In the genomic region with DNA sequence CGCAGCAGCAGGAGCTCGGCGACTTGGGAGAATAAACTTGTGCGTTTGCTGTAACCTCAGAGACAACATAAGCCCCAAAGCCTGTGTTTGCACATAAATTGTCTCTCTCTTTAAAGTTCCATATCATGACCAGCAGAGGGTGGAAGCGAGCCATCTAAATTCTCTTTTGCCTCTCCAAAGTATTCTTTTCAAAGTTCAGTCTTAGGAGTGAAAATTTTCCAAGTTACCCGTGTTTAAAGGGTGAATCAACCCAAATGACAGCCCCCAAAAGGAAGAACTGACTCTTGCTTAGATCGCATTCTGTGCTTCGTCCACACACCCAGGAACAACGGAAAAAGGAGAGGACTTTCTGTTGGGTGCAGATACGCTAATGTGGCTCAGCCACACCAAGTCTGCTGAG, we compare ENCODE assay signal across 8 mouse cellular contexts. TPM values are rescaled to one million over a fixed set of nuclear protein-coding genes. Genes with fewer than 3 reads are reported as not detected.
DNase-seq lines count a peak whose midpoint lies in the region; ATAC-seq lines count a peak whose summit lies in the region.

No protein-coding gene starts in this region.

- 10% methylated on average over 10 of the region's 10 CpGs for WGBS in hindbrain, embryonic 14.5 days
- 5% methylated on average over 10 of the region's 10 CpGs for WGBS in limb, embryonic 15.5 days
- WGBS in neural tube, embryonic 11.5 days = 10% methylated on average over 10 of the region's 10 CpGs

- H3K27me3 ChIP-seq in hindbrain, embryonic 14.5 days (ENCODE audit: control insufficient read depth, insufficient read depth, low read length) = no peaks in the 10 kb centered on the region
- H3K27me3 ChIP-seq in limb, embryonic 15.5 days = no peaks in the 10 kb centered on the region
- H3K27me3 ChIP-seq in neural tube, embryonic 11.5 days (ENCODE audit: control insufficient read depth, insufficient read depth, low read length) = no peaks in the 10 kb centered on the region

- no peak overlapping the region for H3K4me3 ChIP-seq in hindbrain, embryonic 14.5 days (replicated peaks; ENCODE audit: low read length)
- H3K4me3 ChIP-seq in limb, embryonic 15.5 days = peak overlapping the region; percentile 28
- H3K4me3 ChIP-seq in neural tube, embryonic 11.5 days (ENCODE audit: low read depth, low read length) = no peak overlapping the region

- peak overlapping the region; percentile 38; the same call in 1 of the 2 replicates for H3K4me2 ChIP-seq in hindbrain, embryonic 14.5 days (replicated peaks)
- H3K4me2 ChIP-seq in limb, embryonic 15.5 days = peak overlapping the region; percentile 49
- H3K4me2 ChIP-seq in neural tube, embryonic 11.5 days (ENCODE audit: low read depth) = no peak overlapping the region; the same call in 1 of the 2 replicates

- no peak overlapping the region for H3K9ac ChIP-seq in hindbrain, embryonic 14.5 days
- H3K9ac ChIP-seq in limb, embryonic 15.5 days = no peak overlapping the region
- peak overlapping the region; percentile 5; the same call in 1 of the 2 replicates for H3K9ac ChIP-seq in neural tube, embryonic 11.5 days (ENCODE audit: low read length)

- no peaks in the 10 kb centered on the region for H3K4me1 ChIP-seq in hindbrain, embryonic 14.5 days (replicated peaks; ENCODE audit: control insufficient read depth, insufficient read depth, low read length)
- H3K4me1 ChIP-seq in limb, embryonic 15.5 days = peaks cover 10% of the 10 kb centered on the region
- H3K4me1 ChIP-seq in neural tube, embryonic 11.5 days (ENCODE audit: control insufficient read depth, insufficient read depth, low read length) = peaks cover 4% of the 10 kb centered on the region; the same call in 1 of the 2 replicates

- H3K9me3 ChIP-seq in hindbrain, embryonic 14.5 days (ENCODE audit: control insufficient read depth, low read length) = no peaks in the 10 kb centered on the region
- H3K9me3 ChIP-seq in limb, embryonic 15.5 days = no peaks in the 10 kb centered on the region
- H3K9me3 ChIP-seq in neural tube, embryonic 11.5 days (ENCODE audit: control insufficient read depth, low read length) = no peaks in the 10 kb centered on the region

- H3K36me3 ChIP-seq in hindbrain, embryonic 14.5 days (replicated peaks; ENCODE audit: control insufficient read depth, insufficient read depth) = no peaks in the 10 kb centered on the region
- H3K36me3 ChIP-seq in limb, embryonic 15.5 days = no peaks in the 10 kb centered on the region
- no peaks in the 10 kb centered on the region for H3K36me3 ChIP-seq in neural tube, embryonic 11.5 days (ENCODE audit: control insufficient read depth, insufficient read depth, low read length)

- peak; percentile 31 for DNase-seq in layer of hippocampus, adult 11-12 months (ENCODE audit: low spot score)
- no peak for DNase-seq in layer of hippocampus, adult 8-10 months (ENCODE audit: low spot score in 2 of 2)
- DNase-seq in NIH3T3 (ENCODE audit: low read depth) = peak; percentile 84
- DNase-seq in embryo, embryonic 9.5 days (ENCODE audit: extremely low spot score) = peak; percentile 61
- peak; percentile 84 for DNase-seq in hindbrain, embryonic 14.5 days (ENCODE audit: low spot score)
- peak; percentile 45 for DNase-seq in neural tube, embryonic 11.5 days (ENCODE audit: low spot score)
- DNase-seq in ovary, adult 18-20 months (ENCODE audit: low spot score) = no peak

- ATAC-seq in hindbrain, embryonic 14.5 days (ENCODE audit: low FRiP score) = no peak
- no peak for ATAC-seq in limb, embryonic 15.5 days (ENCODE audit: insufficient number of reproducible peaks, low FRiP score, low TSS enrichment, low read depth)
- ATAC-seq in neural tube, embryonic 11.5 days (ENCODE audit: insufficient read depth, low FRiP score, low TSS enrichment) = no peak

- H3K27ac ChIP-seq in hindbrain, embryonic 14.5 days = no peak overlapping the region
- H3K27ac ChIP-seq in limb, embryonic 15.5 days = no peak overlapping the region
- H3K27ac ChIP-seq in neural tube, embryonic 11.5 days (ENCODE audit: low read depth, low read length) = no peak overlapping the region

RNA-seq across cellular contexts. Expression of a gene that starts 17.2 kb away (rescaled TPM):
- 1 to 10 TPM; 3.3 to 4.8 (median 3.8) TPM for total RNA-seq in layer of hippocampus, adult 8-10 months (2022)
- 0.91 and 1.1 TPM in 2 replicates for polyA plus RNA-seq in hindbrain, embryonic 14.5 days (2014; fragmentation: Nextera tagmentation; extraction: Ambion mirVana)
- polyA plus RNA-seq in limb, embryonic 15.5 days (2015; fragmentation: Nextera tagmentation; extraction: Ambion mirVana) = 3.2 and 3.3 TPM in 2 replicates
- not detected in 2 replicates for polyA plus RNA-seq in neural tube, embryonic 11.5 days (2014; fragmentation: Nextera tagmentation; extraction: Ambion mirVana)

RNA-seq across cellular contexts. Expression of a gene that starts 24.5 kb away (rescaled TPM):
- under 1 TPM; 0.39 to 0.57 (median 0.46) TPM for total RNA-seq in layer of hippocampus, adult 8-10 months (2022)
- 0.35 and 0.73 TPM in 2 replicates for polyA plus RNA-seq in hindbrain, embryonic 14.5 days (2014; fragmentation: Nextera tagmentation; extraction: Ambion mirVana)
- polyA plus RNA-seq in limb, embryonic 15.5 days (2015; fragmentation: Nextera tagmentation; extraction: Ambion mirVana) = 0.65 and 1.1 TPM in 2 replicates
- 0.53 and 0.57 TPM in 2 replicates for polyA plus RNA-seq in neural tube, embryonic 11.5 days (2014; fragmentation: Nextera tagmentation; extraction: Ambion mirVana)

RNA-seq across cellular contexts. Expression of a gene that starts 33.0 kb away (rescaled TPM):
- total RNA-seq in layer of hippocampus, adult 8-10 months (2022) = 100 to 1,000 TPM; 464 to 480 (median 470) TPM
- polyA plus RNA-seq in hindbrain, embryonic 14.5 days (2014; fragmentation: Nextera tagmentation; extraction: Ambion mirVana) = 115 and 123 TPM in 2 replicates
- polyA plus RNA-seq in limb, embryonic 15.5 days (2015; fragmentation: Nextera tagmentation; extraction: Ambion mirVana) = 31.2 and 31.9 TPM in 2 replicates
- 43.2 and 44.9 TPM in 2 replicates for polyA plus RNA-seq in neural tube, embryonic 11.5 days (2014; fragmentation: Nextera tagmentation; extraction: Ambion mirVana)

Comparison
In these comparisons a context has a peak if more than half of its experiments do, and no peak if none do; other contexts are left out.
1. DNase-seq: peak in layer of hippocampus, adult 11-12 months (single experiment), NIH3T3 (single experiment), embryo, embryonic 9.5 days (single experiment), hindbrain, embryonic 14.5 days (single experiment) and neural tube, embryonic 11.5 days (single experiment); none in layer of hippocampus, adult 8-10 months (0 of 2) and ovary, adult 18-20 months (single experiment).